Mouse (Mus musculus) brain, embryonic 18.5 days (tissue): ENCODE data around the gene Rap1gap2.

ENCODE experiments used
- DNase-seq: peaks from one replicate; pipeline ENCODE4 v3.0.0-alpha.2; 2012; ENCODE audit warnings: low read depth, low spot score

Gene Rap1gap2

GRCm38 (mm10) chr11:74462651-74463050 is 148.1 kb downstream of the Rap1gap2 start:
- DNase-seq, result no peak

- DNase-seq, result no peak
These were observed 151.1 kb downstream of the Rap1gap2 start for GRCm38 (mm10) chr11:74459651-74460050.

GRCm38 (mm10) chr11:74458400-74458799 is 152.3 kb downstream of the Rap1gap2 start:
- no peak for DNase-seq

GRCm38 (mm10) chr11:74457194-74457593 is 153.5 kb downstream of the Rap1gap2 start:
- DNase-seq, result no peak

GRCm38 (mm10) chr11:74448556-74448955 is 162.2 kb downstream of the Rap1gap2 start:
- no peak for DNase-seq

GRCm38 (mm10) chr11:74447991-74448403 is 162.7 kb downstream of the Rap1gap2 start:
- no peak for DNase-seq

GRCm38 (mm10) chr11:74445591-74445990 is 165.1 kb downstream of the Rap1gap2 start:
- DNase-seq, result no peak

- no peak for DNase-seq
These were observed 166.8 kb downstream of the Rap1gap2 start for GRCm38 (mm10) chr11:74443924-74444256.

- no peak for DNase-seq
These were observed 167.4 kb downstream of the Rap1gap2 start for GRCm38 (mm10) chr11:74443147-74443923.

- no peak for DNase-seq
These were observed 168.3 kb downstream of the Rap1gap2 start for GRCm38 (mm10) chr11:74442396-74442795.

- no peak for DNase-seq
These were observed 170.6 kb downstream of the Rap1gap2 start for GRCm38 (mm10) chr11:74440112-74440511.

GRCm38 (mm10) chr11:74439202-74439601 is 171.5 kb downstream of the Rap1gap2 start:
- DNase-seq, result no peak

GRCm38 (mm10) chr11:74438249-74438648 is 172.5 kb downstream of the Rap1gap2 start:
- no peak for DNase-seq

GRCm38 (mm10) chr11:74435366-74435765 is 175.3 kb downstream of the Rap1gap2 start:
- no peak for DNase-seq

- no peak for DNase-seq
These were observed 177.7 kb downstream of the Rap1gap2 start for GRCm38 (mm10) chr11:74433000-74433399.

- no peak for DNase-seq
These were observed 180.8 kb downstream of the Rap1gap2 start for GRCm38 (mm10) chr11:74429798-74430529.

GRCm38 (mm10) chr11:74426306-74426705 is 184.4 kb downstream of the Rap1gap2 start:
- DNase-seq, result no peak

- no peak for DNase-seq
These were observed 188.7 kb downstream of the Rap1gap2 start for GRCm38 (mm10) chr11:74422019-74422418.

GRCm38 (mm10) chr11:74421151-74421550 is 189.6 kb downstream of the Rap1gap2 start:
- DNase-seq, result no peak

GRCm38 (mm10) chr11:74419601-74420000 is 191.1 kb downstream of the Rap1gap2 start:
- no peak for DNase-seq

- no peak for DNase-seq
These were observed 195.0 kb downstream of the Rap1gap2 start for GRCm38 (mm10) chr11:74415736-74416135.

- no peak for DNase-seq
These were observed 196.6 kb downstream of the Rap1gap2 start for GRCm38 (mm10) chr11:74414112-74414511.

- no peak for DNase-seq
These were observed 197.2 kb downstream of the Rap1gap2 start for GRCm38 (mm10) chr11:74413449-74413972.
